Mouse (Mus musculus): ENCODE results near the gene Snx20.
A peak's percentile ranks its signal among the peaks of the same experiment; 100 is the strongest.

The Snx20 gene

DNA sequence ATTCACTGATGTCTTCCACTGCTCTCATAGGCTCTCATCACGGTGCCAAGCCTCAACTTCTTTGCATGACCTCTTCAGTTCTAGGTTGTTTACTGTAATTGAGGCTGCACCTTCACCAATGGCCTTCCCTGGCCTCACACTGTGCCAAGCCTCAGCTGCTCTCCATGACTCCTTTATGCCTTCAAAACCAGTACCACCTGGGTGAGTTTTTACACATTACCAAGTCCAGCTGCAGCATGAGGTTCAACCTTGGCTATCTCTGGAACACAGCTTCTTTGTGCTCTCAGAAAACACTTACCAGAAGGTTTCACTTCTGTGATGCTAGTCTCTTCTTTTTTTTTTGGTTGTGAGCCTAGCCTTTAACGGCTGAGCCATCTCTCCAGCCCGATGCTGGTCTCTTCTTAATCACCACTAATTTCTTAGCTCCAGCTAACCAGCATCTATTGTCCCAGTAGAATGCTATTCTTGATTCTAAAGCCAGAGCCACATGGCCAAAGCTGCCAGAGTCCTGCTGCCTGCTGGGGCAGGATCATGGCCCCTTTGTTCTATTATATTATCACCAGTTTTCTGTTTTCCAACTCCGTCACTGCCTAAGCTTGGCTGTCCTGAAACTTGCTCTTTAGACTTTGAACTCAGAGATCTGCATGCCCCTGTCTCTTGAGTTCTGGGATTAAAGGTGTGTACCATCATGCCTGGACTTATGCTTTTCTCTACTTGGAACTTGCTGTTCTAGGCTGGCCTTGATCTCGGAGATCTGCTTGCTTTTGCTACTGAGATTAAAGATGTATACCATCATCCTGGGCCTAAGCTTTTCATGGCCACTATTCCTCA, 7.0 kb upstream of the Snx20 start:
- DNase-seq (ENCODE audit: low spot score): no peak

- DNase-seq (ENCODE audit: low spot score): no peak
Observed at GRCm38 (mm10) chr8:88638908-88639307, 3.0 kb upstream of the Snx20 start.

DNA sequence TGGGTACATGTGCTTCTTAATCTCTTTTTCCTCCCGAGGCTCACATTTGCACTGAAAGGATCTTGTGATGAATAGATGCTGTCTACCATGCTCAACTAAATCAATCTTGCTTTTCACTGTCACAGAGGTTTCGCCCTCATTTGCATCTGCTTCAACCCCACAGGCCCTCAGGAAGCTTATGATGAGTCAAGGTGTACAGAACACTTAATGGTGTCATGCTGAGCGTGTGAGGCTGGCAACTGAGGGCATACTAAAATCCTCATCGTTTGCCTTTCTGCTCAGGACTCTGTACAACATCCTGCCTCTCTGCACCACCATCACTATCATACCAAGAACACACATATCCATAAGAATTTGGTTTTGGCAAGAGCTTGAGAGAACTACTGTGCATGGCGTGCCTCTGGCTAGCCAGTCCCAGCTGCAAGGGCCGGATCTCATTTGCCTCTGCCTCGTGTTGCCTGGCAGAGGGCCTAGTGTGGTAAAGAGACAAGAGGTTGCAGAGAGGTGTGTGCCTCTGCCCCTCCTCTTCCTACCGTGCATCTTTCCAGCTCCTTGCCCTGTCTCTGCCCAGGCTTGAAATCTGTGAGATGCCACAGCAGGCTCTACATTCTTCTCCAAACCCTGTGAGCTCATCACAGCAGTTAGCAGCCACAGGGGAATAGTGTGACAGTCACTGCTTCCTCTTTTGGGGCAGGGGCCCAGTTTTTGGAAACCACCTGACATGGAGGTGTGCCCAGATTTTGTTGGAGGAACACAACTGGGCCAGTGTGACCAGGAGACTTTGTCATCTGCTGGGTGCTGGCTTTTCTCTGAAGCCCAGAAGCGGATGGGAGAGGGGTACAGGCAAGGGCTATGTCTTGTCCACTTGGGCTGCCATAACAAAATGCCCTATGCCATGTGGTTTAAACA, 1.4 kb upstream of the Snx20 start:
- no peak for DNase-seq (ENCODE audit: low spot score)

- DNase-seq (ENCODE audit: low spot score): no peak
Observed at GRCm38 (mm10) chr8:88633343-88633765, 2.6 kb downstream of the Snx20 start.

DNA sequence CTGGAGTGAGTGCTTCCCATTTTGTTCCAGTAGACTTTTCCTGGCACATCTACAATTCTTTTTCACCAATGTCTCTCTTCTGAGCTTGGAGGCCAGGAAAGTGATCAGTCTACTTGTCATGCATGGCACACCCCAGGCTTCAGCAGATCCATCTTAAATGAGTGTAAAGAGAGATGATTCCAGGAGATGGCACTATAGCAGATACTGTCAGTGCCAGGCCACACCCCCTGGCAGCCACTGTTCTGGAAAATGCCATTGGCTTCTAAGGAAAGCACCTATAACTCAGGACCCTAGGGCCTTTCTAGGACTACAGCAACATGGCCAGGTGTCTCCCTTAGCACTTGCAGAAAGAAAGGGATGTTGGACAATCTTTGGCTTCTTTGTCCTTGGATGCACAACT, 4.8 kb downstream of the Snx20 start:
- no peak for DNase-seq (ENCODE audit: low spot score)

GRCm38 (mm10) chr8:88630225-88630624, 5.7 kb downstream of the Snx20 start:
- no peak for DNase-seq (ENCODE audit: low spot score)

GRCm38 (mm10) chr8:88628001-88628774, 7.7 kb downstream of the Snx20 start:
- DNase-seq (ENCODE audit: low spot score): no peak

DNA sequence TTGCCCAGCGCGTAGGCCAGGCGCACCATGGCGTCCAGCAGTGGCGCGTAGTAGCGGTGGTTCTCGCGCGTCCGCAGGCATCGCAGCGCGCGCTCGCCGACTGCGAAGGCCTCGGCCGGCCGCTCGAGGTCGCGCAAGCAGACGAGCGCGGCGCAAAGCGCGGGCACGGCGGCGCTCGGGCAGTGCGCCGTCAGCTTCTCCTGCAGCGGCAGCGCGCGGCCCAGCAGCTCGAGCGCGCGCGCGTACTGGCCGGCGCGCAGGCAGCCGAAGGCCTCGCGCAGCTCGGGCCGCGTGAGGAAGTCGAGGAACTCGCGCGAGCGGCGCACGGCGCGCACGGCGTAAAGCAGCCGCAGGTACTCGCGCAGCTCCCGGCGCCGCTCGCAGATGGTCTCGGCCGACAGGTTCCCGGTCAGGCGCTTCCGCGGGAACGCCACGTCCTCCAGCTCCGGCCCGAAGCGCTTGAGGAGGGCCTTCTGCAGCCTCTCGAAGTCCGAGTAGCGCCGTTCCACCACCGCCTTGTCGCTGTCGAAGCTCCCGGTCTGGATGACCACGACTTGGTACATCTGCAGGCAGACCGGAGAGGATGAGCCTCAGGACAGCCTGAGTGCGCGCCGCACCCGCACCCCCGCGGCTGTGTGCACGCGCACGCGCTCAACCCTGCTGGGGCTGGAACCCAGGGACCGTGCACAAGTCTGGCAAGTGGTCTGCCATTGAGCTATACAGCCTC, 8.5 kb downstream of the Snx20 start:
- DNase-seq (ENCODE audit: low spot score): peak; percentile 76

GRCm38 (mm10) chr8:88626940-88627264, 9.0 kb downstream of the Snx20 start:
- no peak for DNase-seq (ENCODE audit: low spot score)

DNA sequence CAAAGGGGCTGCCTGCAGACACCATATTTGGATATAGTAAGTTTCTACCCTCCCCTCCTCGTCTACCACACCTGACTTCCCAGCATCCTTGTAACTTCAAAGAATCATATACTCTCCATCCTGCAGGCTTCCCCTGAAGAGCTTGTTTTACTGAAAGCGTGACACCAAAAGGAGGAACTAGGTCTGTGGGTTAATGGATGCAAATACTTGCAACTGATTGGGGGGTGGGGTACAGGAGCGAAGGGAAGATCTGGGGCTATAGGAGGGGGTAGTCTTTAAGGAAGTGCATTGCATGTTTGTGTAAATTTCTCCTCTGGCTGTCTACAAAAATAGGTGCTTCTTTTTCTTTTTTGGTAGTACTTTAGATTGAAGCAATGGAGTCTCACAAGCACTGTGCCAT, 9.5 kb downstream of the Snx20 start:
- DNase-seq (ENCODE audit: low spot score): no peak

GRCm38 (mm10) chr8:88624276-88624675, 11.7 kb downstream of the Snx20 start:
- DNase-seq (ENCODE audit: low spot score): no peak

DNA sequence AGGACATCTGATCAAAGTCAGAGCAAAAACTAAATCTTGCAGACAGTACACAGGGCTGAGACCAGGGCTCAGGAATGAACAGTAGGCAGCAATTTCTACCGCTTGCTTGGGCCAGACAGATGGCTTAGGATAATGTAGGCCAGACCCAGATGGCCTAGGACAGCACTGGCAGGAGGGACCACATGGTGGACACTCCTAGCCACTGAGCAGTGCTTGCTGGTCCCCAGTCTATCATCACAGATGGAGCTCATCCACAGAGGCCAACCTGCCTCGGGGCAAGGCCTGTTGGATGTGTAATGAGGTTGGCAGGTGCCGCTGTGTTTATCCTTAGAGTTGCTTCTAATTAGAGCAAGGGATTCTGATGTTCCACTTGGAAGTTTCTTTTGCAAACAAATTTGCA, 12.6 kb downstream of the Snx20 start:
- no peak for DNase-seq (ENCODE audit: low spot score)

- DNase-seq (ENCODE audit: low spot score): peak; percentile 57
Observed at GRCm38 (mm10) chr8:88621408-88621807, 14.5 kb downstream of the Snx20 start.

DNA sequence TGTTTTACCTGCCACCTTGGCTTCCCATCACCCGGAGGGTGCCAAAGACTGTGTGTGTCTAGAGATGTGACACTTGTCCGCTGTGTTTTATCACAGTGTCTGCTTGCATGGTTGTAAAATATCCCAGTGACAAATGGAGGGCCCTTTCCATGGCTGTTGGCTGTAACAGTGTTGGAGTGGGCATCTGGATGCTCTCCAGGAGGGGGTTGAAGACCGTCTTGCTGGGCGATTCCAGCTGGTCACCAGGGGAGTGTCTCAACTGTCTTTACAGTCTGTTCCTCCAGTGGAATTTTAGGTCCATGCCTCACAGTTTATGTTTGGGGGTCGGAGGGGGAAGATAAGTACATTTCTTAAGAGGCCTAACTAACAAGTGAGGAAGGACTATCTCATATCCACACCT, 15.0 kb downstream of the Snx20 start:
- no peak for DNase-seq (ENCODE audit: low spot score)

GRCm38 (mm10) chr8:88619513-88619912, 16.4 kb downstream of the Snx20 start:
- DNase-seq (ENCODE audit: low spot score): no peak

GRCm38 (mm10) chr8:88618612-88619011, 17.3 kb downstream of the Snx20 start:
- DNase-seq (ENCODE audit: low spot score): no peak

GRCm38 (mm10) chr8:88614981-88615380, 20.9 kb downstream of the Snx20 start:
- no peak for DNase-seq (ENCODE audit: low spot score)

DNA sequence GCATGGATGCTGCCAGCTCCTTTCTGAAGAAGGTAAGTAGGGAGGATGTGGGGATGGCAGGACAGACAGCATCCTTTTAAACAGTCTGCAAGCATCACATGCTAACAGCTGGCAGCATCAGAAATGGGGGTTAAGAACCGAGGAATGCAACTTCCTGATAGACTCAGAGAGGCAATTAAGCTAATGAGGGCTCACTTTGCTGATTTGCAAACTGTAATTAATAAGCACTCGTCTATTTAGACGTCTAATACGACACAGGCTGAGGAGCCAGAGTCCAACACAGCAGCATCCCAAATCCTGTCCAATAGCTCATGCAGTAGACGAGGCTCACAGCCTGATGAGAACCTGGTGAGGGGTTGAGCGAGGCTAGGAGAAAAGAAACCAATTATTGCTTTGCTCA, 25.7 kb downstream of the Snx20 start:
- no peak for DNase-seq (ENCODE audit: low spot score)

GRCm38 (mm10) chr8:88609036-88609435, 26.9 kb downstream of the Snx20 start:
- DNase-seq (ENCODE audit: low spot score): no peak

- DNase-seq (ENCODE audit: low spot score): no peak
Observed at GRCm38 (mm10) chr8:88605361-88606040, 30.4 kb downstream of the Snx20 start.

Measured in left cerebral cortex, adult 11 months (tissue).